Mouse (Mus musculus): Measurements from ENCODE around the gene Ebf3.

The Ebf3 gene

DNA sequence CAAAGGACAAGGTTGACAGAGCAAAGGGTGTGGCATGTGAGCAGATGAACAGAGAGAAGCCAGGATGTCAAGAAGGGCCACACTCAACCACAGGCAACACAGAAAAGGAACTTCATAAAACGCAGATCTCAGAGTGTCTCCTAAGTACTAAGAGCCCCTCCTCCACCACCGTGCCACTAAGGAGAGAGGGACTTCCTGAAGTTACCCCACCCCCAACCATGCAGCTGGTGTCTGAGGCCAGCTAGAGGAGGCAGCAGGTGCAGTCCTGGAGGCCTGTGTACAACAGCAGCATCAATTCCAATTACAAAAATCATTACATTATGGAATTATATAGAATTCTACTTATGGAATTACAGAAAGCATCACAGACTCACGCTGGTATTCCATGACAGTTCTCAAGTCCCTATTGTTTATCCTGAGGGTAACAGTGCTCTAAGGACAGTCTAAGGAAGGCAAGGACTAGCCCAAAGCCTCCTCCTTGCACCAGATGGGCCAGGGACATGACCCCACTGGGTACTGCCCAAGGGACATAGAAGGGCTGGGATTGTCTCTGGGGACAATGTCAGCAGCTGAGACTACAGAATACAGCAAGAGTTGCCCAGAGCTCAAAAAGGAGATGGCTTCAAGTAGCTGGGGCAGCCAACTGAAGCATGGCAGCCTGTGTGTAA lies 24.8 kb downstream of the Ebf3 start:
- no peak for DNase-seq (ENCODE audit: extremely low read depth, low read depth)

DNA sequence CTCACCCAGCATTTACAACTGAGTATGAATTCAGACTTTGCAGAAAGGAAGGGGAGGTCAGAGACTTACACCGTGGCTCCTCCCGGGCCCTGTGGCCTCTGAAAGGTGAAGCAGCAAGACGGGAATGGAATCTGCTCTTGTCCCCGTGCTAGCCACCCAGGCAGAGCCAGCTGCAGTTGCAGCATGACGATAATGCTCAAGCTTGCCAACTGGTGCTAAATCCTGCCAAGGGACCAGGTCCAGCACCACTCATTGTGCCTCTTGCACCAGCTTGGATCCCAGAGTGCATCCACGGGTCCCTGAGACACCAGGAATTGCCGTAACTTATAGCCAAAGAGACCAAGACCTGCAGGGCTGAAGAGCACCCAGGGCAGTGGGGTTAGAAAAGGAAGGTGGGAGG lies 36.1 kb downstream of the Ebf3 start:
- no peak for DNase-seq (ENCODE audit: extremely low read depth, low read depth)

GRCm38 (mm10) chr7:137277713-137278112 lies 36.5 kb downstream of the Ebf3 start:
- no peak for DNase-seq (ENCODE audit: extremely low read depth, low read depth)

DNA sequence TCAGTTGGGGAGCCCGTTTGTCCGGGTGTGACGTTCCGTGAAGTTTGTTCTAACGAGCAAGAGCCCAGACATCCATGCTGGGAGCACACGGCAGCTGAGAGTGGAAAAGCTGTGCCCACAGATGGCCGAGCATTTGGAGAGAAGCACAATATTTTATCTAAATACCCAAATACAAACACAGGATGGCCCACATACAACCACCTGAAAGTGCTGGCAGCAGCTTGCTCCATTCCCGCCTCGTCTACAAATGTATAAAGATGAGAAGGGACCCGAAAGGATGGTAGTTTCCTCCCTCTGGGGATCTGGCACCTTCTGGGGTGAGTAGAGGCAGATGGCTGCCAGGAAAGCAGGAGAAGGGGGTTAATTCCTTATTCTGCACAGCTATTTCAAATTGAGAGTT lies 42.0 kb downstream of the Ebf3 start:
- no peak for DNase-seq (ENCODE audit: extremely low read depth, low read depth)

GRCm38 (mm10) chr7:137268452-137269155 lies 45.6 kb downstream of the Ebf3 start:
- no peak for DNase-seq (ENCODE audit: extremely low read depth, low read depth)

DNA sequence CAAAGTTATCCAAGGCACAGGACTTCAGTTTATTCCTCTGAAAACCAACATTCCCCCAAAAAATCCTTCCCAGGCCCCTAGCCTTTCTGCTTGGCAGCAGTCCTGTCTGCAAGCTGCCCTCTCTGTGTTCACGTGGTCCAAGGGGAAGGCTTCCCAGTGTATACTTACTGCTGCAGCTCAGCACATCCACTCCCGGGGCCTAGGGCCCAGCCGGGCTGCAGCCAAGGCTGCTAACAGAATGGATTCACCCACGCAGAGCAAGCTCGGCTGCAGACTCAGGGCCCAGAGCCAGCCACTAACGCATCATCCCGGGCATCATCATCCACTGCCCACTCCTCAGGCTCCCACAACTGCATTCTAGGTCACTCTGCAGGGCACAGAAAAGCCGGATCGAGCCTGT lies 46.8 kb downstream of the Ebf3 start:
- DNase-seq (ENCODE audit: extremely low read depth, low read depth): no peak

- DNase-seq (ENCODE audit: extremely low read depth, low read depth): no peak
Observed at GRCm38 (mm10) chr7:137266575-137266974, 47.7 kb downstream of the Ebf3 start.

DNA sequence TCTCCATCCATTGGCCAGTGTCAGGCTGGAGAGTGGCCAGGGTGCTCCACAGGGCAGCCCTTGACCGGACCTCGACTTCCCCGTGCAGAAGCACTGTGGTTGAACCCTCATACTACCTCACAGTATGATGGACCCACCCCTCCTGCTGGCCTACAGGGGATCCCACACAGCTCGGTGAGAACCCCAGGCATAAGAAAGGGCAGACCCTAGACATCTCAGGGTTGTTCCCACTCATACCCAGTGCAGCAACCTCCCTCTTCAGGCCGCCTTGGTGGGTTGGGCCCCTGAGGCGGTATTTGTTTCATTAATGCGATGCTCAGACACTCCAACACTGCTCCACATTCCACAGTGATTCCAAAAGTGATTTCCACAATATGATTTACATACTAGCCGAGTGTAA lies 51.9 kb downstream of the Ebf3 start:
- DNase-seq (ENCODE audit: extremely low read depth, low read depth): no peak

GRCm38 (mm10) chr7:137246213-137246872 lies 67.9 kb downstream of the Ebf3 start:
- DNase-seq (ENCODE audit: extremely low read depth, low read depth): no peak

- DNase-seq (ENCODE audit: extremely low read depth, low read depth): no peak
Observed at GRCm38 (mm10) chr7:137244839-137245238, 69.4 kb downstream of the Ebf3 start.

GRCm38 (mm10) chr7:137240481-137240880 lies 73.8 kb downstream of the Ebf3 start:
- no peak for DNase-seq (ENCODE audit: extremely low read depth, low read depth)

- no peak for DNase-seq (ENCODE audit: extremely low read depth, low read depth)
Observed at GRCm38 (mm10) chr7:137239542-137240133, 74.6 kb downstream of the Ebf3 start.

DNA sequence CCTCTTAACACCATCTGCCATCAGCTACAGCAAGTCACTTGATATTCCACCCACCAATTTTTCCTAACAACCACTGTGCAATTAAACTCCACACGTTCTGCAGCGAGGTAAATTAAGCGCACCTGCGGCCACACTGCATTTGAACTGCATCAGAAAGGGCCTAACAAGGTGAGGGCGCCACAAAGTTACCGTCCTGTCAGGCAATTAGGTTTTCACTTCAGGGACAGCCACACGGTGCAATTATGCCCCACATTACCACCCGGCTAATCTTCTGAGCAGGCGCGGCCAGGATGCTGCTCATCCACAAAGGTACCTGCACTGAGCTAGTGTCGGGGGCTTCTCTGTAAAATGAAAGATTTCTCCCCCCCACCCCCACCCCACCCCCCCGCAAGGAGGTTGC lies 76.8 kb downstream of the Ebf3 start:
- no peak for DNase-seq (ENCODE audit: extremely low read depth, low read depth)

DNA sequence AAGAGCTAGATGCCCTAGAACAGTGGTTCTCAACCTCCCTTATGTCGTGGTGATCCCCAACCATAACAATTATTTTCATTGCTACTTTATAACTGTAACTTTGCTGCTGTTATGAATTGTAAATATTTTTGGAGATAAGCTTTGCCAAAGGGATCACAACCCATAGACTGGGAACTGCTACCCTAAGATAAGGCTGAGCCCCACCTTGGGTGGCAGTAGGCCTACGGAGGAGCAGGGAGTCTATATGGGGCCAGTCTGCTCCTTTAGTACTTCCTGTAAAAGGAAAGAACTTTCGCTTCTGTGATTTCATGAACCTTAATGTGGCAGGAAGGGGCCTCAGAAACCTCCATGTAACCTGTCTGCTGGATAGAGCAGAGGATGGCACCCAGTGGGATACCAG lies 90.4 kb downstream of the Ebf3 start:
- DNase-seq (ENCODE audit: extremely low read depth, low read depth): no peak

- no peak for DNase-seq (ENCODE audit: extremely low read depth, low read depth)
Observed at GRCm38 (mm10) chr7:137222831-137223505, 91.3 kb downstream of the Ebf3 start.

GRCm38 (mm10) chr7:137221599-137221998 lies 92.6 kb downstream of the Ebf3 start:
- no peak for DNase-seq (ENCODE audit: extremely low read depth, low read depth)

DNA sequence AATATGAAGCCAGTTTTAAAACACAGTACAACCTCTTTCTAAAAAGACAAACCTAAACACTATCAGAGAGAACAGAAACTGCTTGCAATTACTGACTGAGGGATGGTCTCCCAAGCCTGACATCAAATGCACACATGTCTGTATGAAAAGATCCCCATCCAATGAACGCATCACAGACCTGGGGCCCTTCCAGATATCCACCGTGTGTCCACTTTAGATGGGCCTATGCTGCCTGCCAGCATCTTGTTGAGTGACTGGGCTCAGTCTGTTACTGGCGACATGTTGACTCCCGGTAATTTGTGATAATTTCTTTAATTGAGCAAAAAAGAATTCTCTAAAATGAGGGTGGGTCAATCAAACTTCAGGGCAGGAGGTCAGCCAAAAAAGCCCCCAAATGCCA lies 93.8 kb downstream of the Ebf3 start:
- DNase-seq (ENCODE audit: extremely low read depth, low read depth): no peak

- DNase-seq (ENCODE audit: extremely low read depth, low read depth): no peak
Observed at GRCm38 (mm10) chr7:137218706-137219105, 95.5 kb downstream of the Ebf3 start.

- no peak for DNase-seq (ENCODE audit: extremely low read depth, low read depth)
Observed at GRCm38 (mm10) chr7:137213444-137213843, 100.8 kb downstream of the Ebf3 start.

DNA sequence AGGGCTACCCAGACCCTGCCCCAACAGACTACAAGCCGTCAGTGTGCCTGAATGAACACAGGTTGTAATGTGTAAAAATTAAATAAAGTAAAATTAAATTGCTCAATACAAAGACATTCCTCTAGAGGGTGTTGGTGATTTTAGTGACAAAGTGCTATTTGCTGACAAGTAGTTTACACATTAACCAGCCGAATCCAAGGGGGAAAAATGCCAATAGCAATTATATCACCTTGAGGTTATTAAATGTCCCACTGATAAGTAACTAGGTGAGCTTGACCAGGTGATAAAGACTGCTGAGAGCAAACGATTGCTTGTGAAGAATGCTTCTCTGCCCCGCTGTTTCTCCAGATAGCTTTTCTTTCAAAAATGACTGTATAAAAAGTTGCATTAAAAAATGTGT lies 102.9 kb downstream of the Ebf3 start:
- DNase-seq (ENCODE audit: extremely low read depth, low read depth): no peak

DNA sequence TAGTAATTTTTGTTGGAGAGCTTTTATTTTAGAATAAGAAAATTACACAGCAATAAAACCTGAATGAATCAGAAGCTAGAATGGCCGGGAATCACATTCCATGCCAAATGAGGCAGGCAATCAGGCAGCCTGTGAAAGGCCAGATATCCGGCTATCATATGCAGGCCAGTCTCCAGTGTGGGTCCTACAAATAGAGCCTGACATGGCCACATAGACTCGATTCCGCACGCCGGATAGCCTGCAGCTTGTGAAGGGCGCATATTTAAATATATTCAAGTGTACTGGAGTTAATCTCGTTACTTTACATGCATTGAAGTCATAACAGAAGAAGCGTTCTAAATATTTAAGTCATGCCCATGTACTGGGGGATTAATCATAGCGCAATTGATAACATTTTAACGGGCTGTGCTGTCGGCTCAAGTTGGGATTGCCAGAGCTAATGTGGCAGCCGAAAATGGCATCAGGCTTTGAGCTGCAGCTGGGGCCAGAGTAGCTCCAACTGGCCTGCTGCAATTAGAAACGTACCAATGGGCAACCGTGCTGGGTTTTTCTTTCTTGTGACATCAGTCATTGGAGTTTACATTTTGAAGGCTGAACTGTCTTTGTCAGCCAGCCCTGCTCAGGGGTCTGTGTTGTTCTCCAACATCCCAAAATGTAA lies 104.4 kb downstream of the Ebf3 start:
- no peak for DNase-seq (ENCODE audit: extremely low read depth, low read depth)

Data from MEL-GATA-1-ER (cell line).